Mouse (Mus musculus): ENCODE data around the gene Morc4. TPM values are rescaled to one million over a fixed set of nuclear protein-coding genes. Genes with fewer than 3 reads are reported as not detected.

The Morc4 gene
- 1 to 10 TPM in 1 of 2 experiments, under 1 TPM in 1; 0.98 to 6.2 TPM for polyA plus RNA-seq (2012; fragmentation: generic; extraction: Trizol)

GRCm38 (mm10) chrX:139870938-139871791, at the start of gene Morc4:
Gene Morc4 (minus strand): TSS chrX:139871677.

GRCm38 (mm10) chrX:139800406-139800878, 71.0 kb downstream of the Morc4 start, which contains the start of gene Cldn2:
Gene Cldn2 (plus strand): TSS chrX:139800828.

GRCm38 (mm10) chrX:139782278-139783044, 89.0 kb downstream of the Morc4 start, which contains the start of gene Ripply1:
Gene Ripply1 (minus strand): TSS chrX:139782353.

Other genes starting within 250 kb of the Morc4 start
- gene Tbc1d8b, start 186.7 kb downstream of the Morc4 start, polyA plus RNA-seq (2012; fragmentation: generic; extraction: Trizol) = 1 to 10 TPM in 1 of 2 experiments, under 1 TPM in 1; 0.11 to 1.4 TPM
- under 1 TPM; 0.08 to 0.09 TPM for gene Gm15013, start 157.2 kb downstream of the Morc4 start, polyA plus RNA-seq (2012; fragmentation: generic; extraction: Trizol)
- gene Ripply1, start 89.3 kb downstream of the Morc4 start, polyA plus RNA-seq (2012; fragmentation: generic; extraction: Trizol) = 1 to 10 TPM in 1 of 2 experiments, under 1 TPM in 1; 0.21 to 1.9 TPM
- gene Cldn2, start 70.8 kb downstream of the Morc4 start, polyA plus RNA-seq (2012; fragmentation: generic; extraction: Trizol) = under 1 TPM in 1 of 2 experiments, not detected in 1; 0.12 TPM
- under 1 TPM; 0.05 to 0.55 TPM for gene Rbm41, start 126.9 kb upstream of the Morc4 start, polyA plus RNA-seq (2012; fragmentation: generic; extraction: Trizol)
- gene Nup62cl, start 191.0 kb upstream of the Morc4 start, polyA plus RNA-seq (2012; fragmentation: generic; extraction: Trizol) = not detected
- not detected for gene Pih1h3b, start 191.2 kb upstream of the Morc4 start, polyA plus RNA-seq (2012; fragmentation: generic; extraction: Trizol)

Data from C3H10T1/2 (cell line).